Mouse (Mus musculus) midbrain, embryonic 10.5 days (tissue): ENCODE measurements around the gene Xdh. TPM values are rescaled to one million over a fixed set of nuclear protein-coding genes. Genes with fewer than 3 reads are reported as not detected.

Experiments used
- DNase-seq: peaks from one replicate; pipeline ENCODE4 v3.0.0-alpha.2; 2017; ENCODE audit warnings: low spot score
- H3K27ac ChIP-seq: fragments of 300-500 bp; sonication (generic); replicated peaks from 2 replicates; pipeline ENCODE4 v1.5.1; 2016; ENCODE audit warnings: mild to moderate bottlenecking
- H3K27me3 ChIP-seq: fragments of 300-500 bp; sonication (generic); 2 replicates; pipeline ENCODE4 v1.6.1; 2016; ENCODE audit warnings: low read depth, mild to moderate bottlenecking; ENCODE audit not compliant: poor library complexity, severe bottlenecking
- H3K36me3 ChIP-seq: fragments of 300-500 bp; sonication (generic); 2 replicates; pipeline ENCODE4 v1.6.1; 2016; ENCODE audit warnings: mild to moderate bottlenecking, moderate library complexity
- H3K4me1 ChIP-seq: fragments of 300-500 bp; sonication (generic); 2 replicates; pipeline ENCODE4 v1.6.1; 2016
- H3K4me3 ChIP-seq: fragments of 300-500 bp; sonication (generic); 2 replicates; pipeline ENCODE4 v1.5.1; 2016; ENCODE audit warnings: mild to moderate bottlenecking, moderate library complexity
- H3K9me3 ChIP-seq: fragments of 300-500 bp; sonication (generic); replicated peaks from 2 replicates; pipeline ENCODE4 v1.6.1; 2016; ENCODE audit warnings: mild to moderate bottlenecking
- WGBS: fragments of 180-500 bp; shearing (Covaris S2); methylation state at CpG from one replicate; pipeline ENCODE4 v1.1.7; 2016; 5-methylcytosine and 5-hydroxymethylcytosine counted together
- polyA plus RNA-seq: library from polyadenylated mRNA; unstranded; fragments of >200 nt; fragmentation: Nextera tagmentation; extraction: Ambion mirVana; gene quantifications from 2 replicates; pipeline ENCODE4 v1.2.1, GENCODE M21; 2016

Gene Xdh
- polyA plus RNA-seq = 0.05 and 0.19 TPM in 2 replicates

GRCm38 (mm10) chr17:73950062-73950735 lies at the start of gene Xdh:
Gene Xdh, minus strand, starts transcription at chr17:73950196.
- Histone ChIP-seq H3K36me3 (no peaks in the 10 kb centered on the region), H3K27me3 (no peaks in the 10 kb centered on the region), H3K9me3 (no peaks in the 10 kb centered on the region), H3K4me1 (no peaks in the 10 kb centered on the region), H3K4me3 (no peak within 1 kb of the TSS), H3K27ac (no peak within 1 kb of the TSS)
- 89% methylated on average over 13 of the region's 13 CpGs for WGBS
- no peak for DNase-seq

GRCm38 (mm10) chr17:73995907-73996645 lies 46.1 kb upstream of the Xdh start:
- H3K36me3 ChIP-seq = no peaks in the 10 kb centered on the region
- no peaks in the 10 kb centered on the region for H3K4me1 ChIP-seq
- no peak overlapping the region for H3K4me3 ChIP-seq
- 94% methylated on average over 13 of the region's 13 CpGs for WGBS
- H3K27ac ChIP-seq = no peak overlapping the region
- no peaks in the 10 kb centered on the region for H3K9me3 ChIP-seq
- no peak for DNase-seq
- H3K27me3 ChIP-seq = no peaks in the 10 kb centered on the region

GRCm38 (mm10) chr17:73991264-73991663 lies 41.3 kb upstream of the Xdh start:
- no peaks in the 10 kb centered on the region for H3K27me3 ChIP-seq
- H3K4me1 ChIP-seq = no peaks in the 10 kb centered on the region
- H3K4me3 ChIP-seq = no peak overlapping the region
- WGBS = 91% methylated on average over 4 of the region's 4 CpGs
- H3K36me3 ChIP-seq = no peaks in the 10 kb centered on the region
- H3K9me3 ChIP-seq = no peaks in the 10 kb centered on the region
- DNase-seq = peak; percentile 2
- H3K27ac ChIP-seq = no peak overlapping the region

GRCm38 (mm10) chr17:73986571-73986970 lies 36.6 kb upstream of the Xdh start:
- WGBS = 74% methylated on average over 2 of the region's 2 CpGs
- no peak overlapping the region for H3K27ac ChIP-seq
- no peak overlapping the region for H3K4me3 ChIP-seq
- no peaks in the 10 kb centered on the region for H3K9me3 ChIP-seq
- no peak for DNase-seq
- H3K36me3 ChIP-seq = no peaks in the 10 kb centered on the region
- H3K27me3 ChIP-seq = no peaks in the 10 kb centered on the region
- peaks cover 7% of the 10 kb centered on the region for H3K4me1 ChIP-seq

- Histone ChIP-seq H3K4me1 (peaks cover 7% of the 10 kb centered on the region), H3K27ac (no peak overlapping the region), H3K36me3 (no peaks in the 10 kb centered on the region), H3K27me3 (no peaks in the 10 kb centered on the region), H3K9me3 (no peaks in the 10 kb centered on the region), H3K4me3 (no peak overlapping the region)
- 91% methylated on average over 4 of the region's 4 CpGs for WGBS
- DNase-seq = no peak
These were observed 35.9 kb upstream of the Xdh start for GRCm38 (mm10) chr17:73985936-73986335.

GRCm38 (mm10) chr17:73984508-73984907 lies 34.5 kb upstream of the Xdh start:
- peaks cover 7% of the 10 kb centered on the region for H3K4me1 ChIP-seq
- H3K27me3 ChIP-seq = no peaks in the 10 kb centered on the region
- WGBS = 42% methylated on average over 4 of the region's 4 CpGs
- H3K4me3 ChIP-seq = no peak overlapping the region
- H3K9me3 ChIP-seq = no peaks in the 10 kb centered on the region
- no peaks in the 10 kb centered on the region for H3K36me3 ChIP-seq
- H3K27ac ChIP-seq = no peak overlapping the region
- no peak for DNase-seq

- Histone ChIP-seq H3K9me3 (no peaks in the 10 kb centered on the region), H3K4me1 (peaks cover 7% of the 10 kb centered on the region), H3K36me3 (no peaks in the 10 kb centered on the region), H3K4me3 (no peak overlapping the region), H3K27me3 (no peaks in the 10 kb centered on the region), H3K27ac (no peak overlapping the region)
- WGBS = 91% methylated on average over 1 of the region's 1 CpGs
- no peak for DNase-seq
These were observed 32.9 kb upstream of the Xdh start for GRCm38 (mm10) chr17:73982871-73983270.

GRCm38 (mm10) chr17:73976066-73976465 lies 26.1 kb upstream of the Xdh start:
- no peaks in the 10 kb centered on the region for H3K36me3 ChIP-seq
- no peak overlapping the region for H3K4me3 ChIP-seq
- DNase-seq = no peak
- H3K27ac ChIP-seq = no peak overlapping the region
- no peaks in the 10 kb centered on the region for H3K4me1 ChIP-seq
- no peaks in the 10 kb centered on the region for H3K9me3 ChIP-seq
- H3K27me3 ChIP-seq = no peaks in the 10 kb centered on the region

GRCm38 (mm10) chr17:73972648-73973047 lies 22.7 kb upstream of the Xdh start:
- WGBS = 90% methylated on average over 11 of the region's 11 CpGs
- Histone ChIP-seq H3K36me3 (no peaks in the 10 kb centered on the region), H3K27ac (no peak overlapping the region), H3K4me1 (no peaks in the 10 kb centered on the region), H3K9me3 (no peaks in the 10 kb centered on the region), H3K4me3 (no peak overlapping the region), H3K27me3 (no peaks in the 10 kb centered on the region)
- DNase-seq = no peak

GRCm38 (mm10) chr17:73971291-73971690 lies 21.3 kb upstream of the Xdh start:
- H3K9me3 ChIP-seq = no peaks in the 10 kb centered on the region
- 81% methylated on average over 4 of the region's 4 CpGs for WGBS
- no peak for DNase-seq
- H3K27ac ChIP-seq = no peak overlapping the region
- no peak overlapping the region for H3K4me3 ChIP-seq
- H3K27me3 ChIP-seq = no peaks in the 10 kb centered on the region
- no peaks in the 10 kb centered on the region for H3K36me3 ChIP-seq
- no peaks in the 10 kb centered on the region for H3K4me1 ChIP-seq

GRCm38 (mm10) chr17:73970361-73971027 lies 20.5 kb upstream of the Xdh start:
- Histone ChIP-seq H3K4me3 (no peak overlapping the region), H3K36me3 (no peaks in the 10 kb centered on the region), H3K4me1 (no peaks in the 10 kb centered on the region), H3K9me3 (no peaks in the 10 kb centered on the region), H3K27me3 (no peaks in the 10 kb centered on the region), H3K27ac (no peak overlapping the region)
- no peak for DNase-seq
- 84% methylated on average over 3 of the region's 3 CpGs for WGBS

- Histone ChIP-seq H3K4me1 (no peaks in the 10 kb centered on the region), H3K36me3 (no peaks in the 10 kb centered on the region), H3K4me3 (no peak overlapping the region), H3K9me3 (no peaks in the 10 kb centered on the region), H3K27me3 (no peaks in the 10 kb centered on the region), H3K27ac (no peak overlapping the region)
- WGBS = 90% methylated on average over 9 of the region's 9 CpGs
- DNase-seq = no peak
These were observed 14.9 kb upstream of the Xdh start for GRCm38 (mm10) chr17:73964856-73965255.

- WGBS = 72% methylated on average over 2 of the region's 2 CpGs
- H3K9me3 ChIP-seq = no peaks in the 10 kb centered on the region
- H3K27ac ChIP-seq = no peak overlapping the region
- DNase-seq = no peak
- H3K36me3 ChIP-seq = no peaks in the 10 kb centered on the region
- no peaks in the 10 kb centered on the region for H3K4me1 ChIP-seq
- H3K4me3 ChIP-seq = no peak overlapping the region
- no peaks in the 10 kb centered on the region for H3K27me3 ChIP-seq
These were observed 12.6 kb upstream of the Xdh start for GRCm38 (mm10) chr17:73962628-73963043.
